Mouse (Mus musculus) neural tube, embryonic 14.5 days (tissue): ENCODE results near the gene Wdpcp. TPM values are rescaled to one million over a fixed set of nuclear protein-coding genes. Genes with fewer than 3 reads are reported as not detected.
"Not testable (repeated sequence)": the region's sequence is repeated elsewhere in the genome, so short reads cannot be mapped to it uniquely, and the experiment has no call there.

ENCODE experiments used
- ATAC-seq: fragments of 200-750 bp; cut with Nextera tagmentation; 2 replicates; pipeline ENCODE4 v1.8.0; 2017; ENCODE audit warnings: low read depth, mild to moderate bottlenecking, moderate TSS enrichment, moderate library complexity
- H3K27ac ChIP-seq: fragments of 300-500 bp; sonication (generic); 2 replicates; pipeline ENCODE4 v1.5.1; 2014; ENCODE audit warnings: low read depth, mild to moderate bottlenecking, control low read depth, low read length, moderate library complexity, mixed read lengths
- H3K27me3 ChIP-seq: fragments of 300-500 bp; sonication (generic); 2 replicates; pipeline ENCODE4 v1.6.1; 2014; ENCODE audit warnings: low read length; ENCODE audit not compliant: control insufficient read depth, insufficient read depth
- H3K36me3 ChIP-seq: fragments of 300-500 bp; sonication (generic); 2 replicates; pipeline ENCODE4 v1.6.1; 2014; ENCODE audit warnings: low read length, mixed read lengths; ENCODE audit not compliant: control insufficient read depth, insufficient read depth
- H3K4me1 ChIP-seq: fragments of 300-500 bp; sonication (generic); 2 replicates; pipeline ENCODE4 v1.6.1; 2014; ENCODE audit warnings: low read length; ENCODE audit not compliant: control insufficient read depth, insufficient read depth
- H3K4me2 ChIP-seq: fragments of 300-500 bp; sonication (generic); 2 replicates; pipeline ENCODE4 v1.6.1; 2014; ENCODE audit warnings: mild to moderate bottlenecking, low read depth, low read length, control low read depth
- H3K4me3 ChIP-seq: fragments of 300-500 bp; sonication (generic); 2 replicates; pipeline ENCODE4 v1.5.1; 2014; ENCODE audit warnings: low read depth, low read length, control low read depth, mixed read lengths
- H3K9ac ChIP-seq: fragments of 300-500 bp; sonication (generic); replicated peaks from 2 replicates; pipeline ENCODE4 v1.6.1; 2014; ENCODE audit warnings: low read depth, mild to moderate bottlenecking, control low read depth, low read length, mixed read lengths
- H3K9me3 ChIP-seq: fragments of 300-500 bp; sonication (generic); 2 replicates; pipeline ENCODE4 v1.6.1; 2016; ENCODE audit warnings: low read length; ENCODE audit not compliant: control insufficient read depth
- WGBS: fragments of 180-500 bp; shearing (Covaris S2); extraction: QIAGEN DNeasy Blood & Tissue Kit; methylation state at CpG from one replicate; pipeline ENCODE4 v1.1.7; 2014; 5-methylcytosine and 5-hydroxymethylcytosine counted together
- polyA plus RNA-seq: library from polyadenylated mRNA; unstranded; fragments of >200 nt; fragmentation: Nextera tagmentation; extraction: Ambion mirVana; gene quantifications from 2 replicates; pipeline ENCODE4 v1.2.1, GENCODE M21; 2014

Wdpcp gene
- polyA plus RNA-seq: 8.4 and 10.5 TPM in 2 replicates

- H3K27me3 ChIP-seq: no peaks in the 10 kb centered on the region
These were observed at the start of gene Wdpcp, which contains the start of gene Mdh1 for GRCm38 (mm10) chr11:21571700-21572381. TSS of gene Wdpcp (plus strand) at chr11:21572235. TSS of gene Mdh1 (minus strand) at chr11:21572367.

GRCm38 (mm10) chr11:21528676-21529394, 43.2 kb upstream of the Wdpcp start:
- Histone ChIP-seq H3K4me1 (no peaks in the 10 kb centered on the region), H3K9ac (no peak overlapping the region), H3K4me2 (no peak overlapping the region), H3K36me3 (no peaks in the 10 kb centered on the region), H3K27ac (no peak overlapping the region), H3K27me3 (no peaks in the 10 kb centered on the region), H3K4me3 (no peak overlapping the region), H3K9me3 (no peaks in the 10 kb centered on the region)
- ATAC-seq: no peak
- WGBS: 77% methylated on average over 2 of the region's 2 CpGs

More at GRCm38 (mm10) chr11:21571700-21572381, at the start of gene Wdpcp, which contains the start of gene Mdh1:
- no peaks in the 10 kb centered on the region for H3K36me3 ChIP-seq
- peak within 1 kb of the TSS; percentile 73 for H3K4me2 ChIP-seq
- peak within 1 kb of the TSS; percentile 83 for H3K27ac ChIP-seq
- H3K4me3 ChIP-seq: peak within 1 kb of the TSS; percentile 71
- H3K9ac ChIP-seq: peak within 1 kb of the TSS; percentile 72
- WGBS: under 1% methylated on average over 42 of the region's 42 CpGs
- peaks cover 25% of the 10 kb centered on the region for H3K4me1 ChIP-seq
- H3K9me3 ChIP-seq: no peaks in the 10 kb centered on the region
- ATAC-seq: peak; percentile 99

GRCm38 (mm10) chr11:21530856-21531255, 41.2 kb upstream of the Wdpcp start:
- not testable (repeated sequence) for ATAC-seq, H3K27me3 ChIP-seq, H3K4me3 ChIP-seq, H3K36me3 ChIP-seq, H3K9ac ChIP-seq, H3K4me1 ChIP-seq, H3K27ac ChIP-seq, H3K9me3 ChIP-seq, H3K4me2 ChIP-seq
- 84% methylated on average over 2 of the region's 2 CpGs for WGBS

- Histone ChIP-seq H3K4me1 (no peaks in the 10 kb centered on the region), H3K4me2 (no peak overlapping the region), H3K4me3 (no peak overlapping the region), H3K9ac (no peak overlapping the region), H3K27me3 (no peaks in the 10 kb centered on the region), H3K36me3 (no peaks in the 10 kb centered on the region), H3K9me3 (no peaks in the 10 kb centered on the region), H3K27ac (no peak overlapping the region)
- 64% methylated on average over 2 of the region's 2 CpGs for WGBS
- no peak for ATAC-seq
These were observed 32.0 kb upstream of the Wdpcp start for GRCm38 (mm10) chr11:21540072-21540471.

- Histone ChIP-seq H3K36me3 (no peaks in the 10 kb centered on the region), H3K9me3 (no peaks in the 10 kb centered on the region), H3K27ac (no peak overlapping the region), H3K4me3 (no peak overlapping the region), H3K9ac (no peak overlapping the region), H3K4me1 (no peaks in the 10 kb centered on the region), H3K4me2 (no peak overlapping the region), H3K27me3 (no peaks in the 10 kb centered on the region)
- 100% methylated on average over 2 of the region's 2 CpGs for WGBS
- ATAC-seq: no peak
These were observed 31.4 kb upstream of the Wdpcp start for GRCm38 (mm10) chr11:21540622-21541021.

GRCm38 (mm10) chr11:21542731-21543130, 29.3 kb upstream of the Wdpcp start:
- no peak overlapping the region for H3K27ac ChIP-seq
- H3K9me3 ChIP-seq: no peaks in the 10 kb centered on the region
- H3K36me3 ChIP-seq: no peaks in the 10 kb centered on the region
- WGBS: 86% methylated on average over 5 of the region's 5 CpGs
- no peak overlapping the region for H3K9ac ChIP-seq
- H3K4me2 ChIP-seq: no peak overlapping the region
- no peak overlapping the region for H3K4me3 ChIP-seq
- no peak for ATAC-seq
- no peaks in the 10 kb centered on the region for H3K4me1 ChIP-seq
- H3K27me3 ChIP-seq: no peaks in the 10 kb centered on the region

GRCm38 (mm10) chr11:21545021-21545420, 27.0 kb upstream of the Wdpcp start:
- Histone ChIP-seq H3K4me3 (no peak overlapping the region), H3K4me1 (no peaks in the 10 kb centered on the region), H3K9me3 (no peaks in the 10 kb centered on the region), H3K36me3 (no peaks in the 10 kb centered on the region), H3K27ac (no peak overlapping the region), H3K27me3 (no peaks in the 10 kb centered on the region), H3K9ac (no peak overlapping the region), H3K4me2 (no peak overlapping the region)
- ATAC-seq: no peak
- 84% methylated on average over 2 of the region's 2 CpGs for WGBS

- Histone ChIP-seq H3K9ac (no peak overlapping the region), H3K4me1 (no peaks in the 10 kb centered on the region), H3K27ac (no peak overlapping the region), H3K4me3 (no peak overlapping the region), H3K36me3 (no peaks in the 10 kb centered on the region), H3K4me2 (no peak overlapping the region), H3K27me3 (no peaks in the 10 kb centered on the region), H3K9me3 (no peaks in the 10 kb centered on the region)
- no peak for ATAC-seq
These were observed 26.1 kb upstream of the Wdpcp start for GRCm38 (mm10) chr11:21545951-21546350.

- WGBS: 84% methylated on average over 1 of the region's 1 CpGs
- Histone ChIP-seq H3K36me3 (no peaks in the 10 kb centered on the region), H3K9ac (no peak overlapping the region), H3K4me3 (no peak overlapping the region), H3K27ac (no peak overlapping the region), H3K4me1 (no peaks in the 10 kb centered on the region), H3K27me3 (no peaks in the 10 kb centered on the region), H3K9me3 (no peaks in the 10 kb centered on the region), H3K4me2 (no peak overlapping the region)
- no peak for ATAC-seq
These were observed 25.4 kb upstream of the Wdpcp start for GRCm38 (mm10) chr11:21546671-21547070.
